Mouse (Mus musculus): ENCODE data around the gene Mex3a.

Gene Mex3a

DNA sequence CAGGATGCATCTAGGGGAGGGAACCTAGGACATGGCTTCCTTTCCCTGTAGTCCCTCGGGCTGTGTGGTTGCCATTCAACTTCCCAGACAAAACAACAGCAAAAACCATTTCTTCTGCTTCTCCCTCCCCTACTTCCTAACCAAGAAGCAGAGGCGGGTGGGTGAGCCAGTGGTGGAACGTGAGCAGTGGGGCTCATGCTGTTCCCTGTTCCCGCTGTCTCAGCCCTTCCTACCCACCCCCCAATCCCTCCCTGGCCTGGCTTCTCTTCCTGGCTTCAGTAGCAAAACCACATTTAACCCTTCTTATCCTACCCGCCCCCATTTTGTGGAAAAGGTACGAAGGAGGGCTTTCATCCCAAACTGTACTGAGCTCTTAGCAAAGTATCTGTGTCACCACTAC, 27.1 kb upstream of the Mex3a start:
- in situ Hi-C loops (cut with MboI) = no loop called here

DNA sequence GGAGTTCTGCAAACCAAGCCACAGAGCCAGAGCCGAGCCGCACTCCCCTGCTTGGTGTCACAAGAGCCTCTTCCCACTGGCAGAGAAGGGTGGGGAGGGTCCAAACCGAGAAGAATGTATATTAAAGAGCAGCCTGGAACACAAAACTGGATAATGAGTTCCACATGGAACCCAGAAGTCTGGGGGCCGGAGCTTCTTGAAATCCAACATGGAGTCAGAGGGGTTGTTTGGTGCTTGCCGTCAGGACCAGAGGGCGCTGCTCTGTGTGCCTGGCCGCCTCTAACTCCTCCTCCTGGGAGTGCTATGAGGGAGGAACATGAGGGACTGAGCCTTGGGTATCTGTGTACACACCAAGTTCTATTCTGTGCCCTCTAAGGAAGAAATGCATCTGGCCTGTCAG, 26.4 kb upstream of the Mex3a start:
- in situ Hi-C loops (cut with MboI) = no loop called here

DNA sequence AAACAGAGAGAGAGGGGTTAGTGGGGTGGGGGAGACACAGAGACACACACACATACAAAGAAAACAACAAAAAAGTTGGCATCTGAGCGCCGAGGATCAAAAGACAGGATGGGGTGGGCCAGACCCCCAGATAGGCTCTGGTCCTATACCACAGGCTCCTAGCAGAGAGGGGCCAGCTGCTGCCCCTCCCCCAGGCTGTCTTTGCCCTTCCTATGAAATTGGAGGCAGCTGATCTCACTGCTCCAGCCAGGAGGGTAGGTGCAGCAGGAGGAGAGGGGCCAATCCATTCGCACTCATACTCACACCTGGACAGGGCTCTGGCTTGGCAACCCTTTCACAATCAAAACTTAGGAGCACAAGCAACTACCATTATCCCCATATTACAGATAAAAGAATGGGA, 22.9 kb upstream of the Mex3a start:
- in situ Hi-C loops (cut with MboI) = no loop called here

- in situ Hi-C loops (cut with MboI) = no loop called here
Observed at GRCm38 (mm10) chr3:88509692-88510420, 22.3 kb upstream of the Mex3a start, which contains the start of gene Lmna. Lmna (minus strand) TSS chr3:88509956.

GRCm38 (mm10) chr3:88510421-88511289, 21.5 kb upstream of the Mex3a start:
- in situ Hi-C loops (cut with MboI) = no loop called here

GRCm38 (mm10) chr3:88511559-88511958, 20.6 kb upstream of the Mex3a start:
- in situ Hi-C loops (cut with MboI) = no loop called here

DNA sequence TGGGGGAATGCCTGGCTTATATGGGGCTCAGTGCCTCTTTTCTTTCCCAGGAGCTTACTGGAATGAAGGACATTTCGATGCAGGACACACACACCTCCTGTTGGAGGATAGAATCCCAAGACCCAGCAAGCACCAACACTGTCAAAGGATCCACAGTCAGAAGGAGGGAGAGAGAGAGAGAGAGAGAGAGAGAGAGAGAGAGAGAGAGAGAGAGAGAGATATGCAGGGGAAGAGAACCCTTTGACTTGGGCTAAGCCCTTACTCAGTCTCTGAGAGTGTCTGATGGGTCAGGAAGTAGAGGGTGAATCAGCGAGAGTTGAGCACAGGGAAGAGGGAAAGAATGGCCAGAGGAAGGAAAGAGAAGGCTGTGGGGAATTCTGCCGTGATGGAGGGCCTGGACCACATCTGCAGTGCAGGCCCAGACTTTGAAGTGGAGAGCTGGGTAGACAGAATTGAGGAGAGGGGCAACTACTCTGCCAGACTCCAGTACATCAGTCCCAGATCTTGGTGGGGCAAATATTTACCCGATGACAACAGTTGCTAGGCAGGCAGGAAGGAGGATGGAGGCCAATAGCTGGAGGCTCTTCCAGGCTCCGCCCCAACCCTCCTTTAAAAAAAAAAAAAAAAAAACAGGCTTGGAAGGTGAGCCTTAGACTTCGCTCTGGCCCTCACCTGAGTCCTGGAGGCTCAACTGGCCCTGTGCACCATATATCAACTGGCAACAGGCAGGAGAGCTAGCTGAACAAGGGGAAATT, 19.9 kb upstream of the Mex3a start:
- in situ Hi-C loops (cut with MboI) = no loop called here

DNA sequence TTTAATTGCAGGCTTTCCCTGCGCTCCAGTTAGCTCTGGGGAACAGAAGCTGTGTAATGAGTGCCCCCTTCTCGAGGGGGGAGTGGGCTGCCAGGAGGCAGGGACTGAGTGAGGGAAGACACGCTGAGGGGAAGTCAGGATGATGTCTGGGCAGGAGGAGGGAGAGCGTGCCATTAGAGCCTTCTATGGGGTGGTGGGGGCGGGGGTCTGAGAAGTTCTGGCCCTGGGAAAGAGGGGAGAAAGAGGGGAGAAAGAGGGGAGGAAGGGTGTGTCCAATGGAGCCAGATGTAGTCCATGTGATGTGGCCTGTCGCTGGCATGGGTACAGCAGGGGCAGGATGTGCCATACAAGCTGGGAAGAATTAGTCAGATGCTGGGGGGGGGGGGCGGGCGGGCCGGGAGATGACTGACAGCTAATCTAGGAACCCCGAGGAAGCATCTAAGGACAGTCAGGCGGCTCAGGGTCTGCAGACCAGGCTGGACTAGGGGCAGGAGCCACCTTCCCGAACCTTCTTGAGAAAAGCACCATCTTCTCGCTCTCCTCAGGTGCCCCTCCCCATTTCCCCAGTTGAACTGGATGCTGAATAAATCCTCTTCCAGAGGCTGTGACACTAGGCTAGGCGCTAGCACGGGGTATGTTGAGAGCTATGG, 19.2 kb upstream of the Mex3a start:
- in situ Hi-C loops (cut with MboI) = no loop called here

DNA sequence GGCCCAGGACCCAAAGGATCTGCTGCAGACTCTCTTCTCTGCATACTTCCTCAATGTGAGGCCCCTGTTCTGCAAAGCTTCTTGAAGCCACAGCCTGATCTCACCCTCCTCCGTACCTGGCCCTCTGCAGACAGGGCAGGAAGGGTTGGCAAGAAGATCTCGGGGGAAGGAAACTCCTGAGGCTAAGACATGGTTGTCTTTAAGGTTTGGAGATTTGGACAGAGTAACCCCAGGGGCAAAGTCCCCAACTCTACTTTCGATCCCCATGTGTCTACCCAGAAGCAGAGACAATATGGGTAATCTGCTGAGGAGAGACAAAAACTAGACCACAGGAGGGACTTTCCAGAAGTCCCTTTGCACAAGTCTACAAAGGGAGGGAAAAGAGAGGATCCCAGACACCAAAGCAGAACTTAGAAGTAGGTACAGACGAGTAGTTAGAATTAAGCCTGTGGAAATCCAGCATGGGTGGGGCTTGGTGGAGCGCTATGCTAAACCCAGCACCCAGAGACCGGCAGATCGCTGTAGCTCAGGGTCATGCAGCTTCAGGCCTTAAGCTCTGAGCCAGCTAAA, 18.6 kb upstream of the Mex3a start:
- in situ Hi-C loops (cut with MboI) = no loop called here

DNA sequence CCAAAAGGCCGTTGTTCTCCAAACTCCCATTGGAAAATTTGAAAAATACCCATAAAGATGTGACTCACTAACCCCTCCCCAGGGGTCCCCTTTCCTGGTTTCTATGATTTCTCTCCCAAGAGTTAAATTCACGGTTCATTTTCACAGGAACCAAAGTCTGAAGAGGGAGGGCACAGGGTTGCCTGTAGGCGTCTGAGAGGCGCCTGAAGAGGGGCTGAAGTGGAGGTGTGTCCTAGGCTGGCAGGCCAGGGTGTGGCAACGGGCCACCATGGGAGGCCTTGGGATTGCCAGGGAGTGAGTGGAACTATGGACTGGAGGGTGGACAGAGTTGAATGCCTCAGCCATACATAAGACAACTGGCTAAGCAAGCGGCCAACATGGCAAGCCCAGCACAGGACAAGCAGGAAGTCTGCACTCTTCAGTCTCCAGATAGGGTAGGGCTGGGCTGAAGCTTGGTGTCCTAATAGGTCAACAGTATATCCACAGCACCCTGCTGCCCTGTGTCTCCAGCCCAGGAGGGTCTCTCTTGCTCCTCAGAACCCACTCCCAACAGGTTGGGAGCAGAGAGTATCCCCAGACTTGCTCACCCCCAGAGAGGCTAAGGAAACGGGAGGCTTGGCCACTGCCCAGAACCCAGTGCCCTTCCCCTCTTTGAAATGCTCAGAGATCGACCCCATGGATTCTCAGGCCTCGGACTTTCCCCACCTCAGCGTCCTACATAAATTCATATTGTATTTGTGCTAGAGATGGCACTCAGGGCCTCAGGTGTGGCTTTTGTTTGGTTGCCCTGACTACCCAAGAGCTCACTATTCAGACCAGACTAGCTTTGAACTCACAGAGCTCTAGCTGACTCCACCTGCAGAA, 17.7 kb upstream of the Mex3a start:
- in situ Hi-C loops (cut with MboI) = no loop called here

DNA sequence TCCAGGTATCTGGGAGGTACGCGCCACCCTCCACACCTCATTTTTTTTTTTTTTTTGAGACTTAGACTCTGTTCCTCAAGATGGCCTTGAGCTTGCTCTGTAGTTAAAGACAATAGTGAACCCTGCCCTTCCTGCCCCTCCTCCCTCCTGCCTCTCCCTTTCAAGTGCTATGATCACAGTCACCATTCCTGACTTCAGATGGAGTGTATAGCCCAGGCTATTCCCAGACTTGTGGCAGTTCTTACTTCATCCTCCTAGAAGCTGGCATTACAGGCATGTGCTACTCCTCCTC, 17.2 kb upstream of the Mex3a start:
- in situ Hi-C loops (cut with MboI) = no loop called here

DNA sequence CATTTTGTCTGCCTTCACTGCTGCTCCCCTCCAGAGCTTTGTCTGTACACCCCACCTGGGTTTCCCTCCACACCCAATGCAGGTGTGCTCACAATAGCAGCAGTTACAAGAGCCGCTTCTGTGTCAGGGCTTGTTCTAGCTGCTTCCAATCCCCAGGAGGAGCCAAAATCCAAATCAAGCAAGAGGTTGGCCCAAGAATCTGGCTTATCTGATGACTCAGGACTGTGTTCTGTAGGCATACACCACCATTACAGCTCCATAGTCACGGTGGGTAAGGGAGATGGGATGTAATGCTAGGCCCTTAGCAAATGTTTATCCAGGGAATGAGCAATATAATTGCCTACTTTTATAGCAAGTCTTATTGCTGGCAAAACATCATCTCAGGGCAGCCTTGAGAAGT, 15.8 kb upstream of the Mex3a start:
- in situ Hi-C loops (cut with MboI) = no loop called here

GRCm38 (mm10) chr3:88518411-88518810, 13.8 kb upstream of the Mex3a start:
- in situ Hi-C loops (cut with MboI) = no loop called here

- in situ Hi-C loops (cut with MboI) = loop anchor here (5.0 kb wide), 1 partner anchor 38 kb away; no protein-coding TSS in a partner anchor
Observed at GRCm38 (mm10) chr3:88520078-88520477, 12.1 kb upstream of the Mex3a start.

- in situ Hi-C loops (cut with MboI) = loop anchor here (5.0 kb wide), 1 partner anchor 39 kb away; no protein-coding TSS in a partner anchor
Observed at GRCm38 (mm10) chr3:88521156-88521555, 11.0 kb upstream of the Mex3a start.

DNA sequence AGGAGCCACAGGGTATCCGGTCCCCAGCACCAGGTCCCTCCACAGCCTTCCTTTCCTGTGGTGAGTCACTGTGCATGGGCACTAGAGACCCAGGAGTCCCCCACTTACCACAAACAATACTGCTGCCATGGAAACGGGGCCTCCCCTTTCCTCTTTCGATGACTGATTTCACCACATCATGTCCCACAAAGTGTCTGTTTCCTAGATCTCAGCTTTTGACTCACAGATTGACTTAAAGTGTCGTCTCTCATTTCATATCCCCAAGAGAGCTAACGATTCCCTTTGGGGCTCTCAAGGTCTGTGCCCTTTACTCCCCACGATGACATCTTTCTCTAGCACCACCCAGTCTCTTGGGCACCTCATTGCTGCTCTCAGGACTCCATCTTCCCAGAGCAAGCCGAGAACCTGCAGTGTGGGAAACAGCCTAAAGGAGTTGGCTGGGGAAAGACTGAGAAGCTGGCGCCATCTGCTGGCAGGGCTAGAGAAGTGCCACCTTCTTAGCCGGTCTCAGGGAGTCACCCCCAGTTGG, 10.3 kb upstream of the Mex3a start:
- in situ Hi-C loops (cut with MboI) = loop anchor here (5.0 kb wide), 1 partner anchor 40 kb away; no protein-coding TSS in a partner anchor

DNA sequence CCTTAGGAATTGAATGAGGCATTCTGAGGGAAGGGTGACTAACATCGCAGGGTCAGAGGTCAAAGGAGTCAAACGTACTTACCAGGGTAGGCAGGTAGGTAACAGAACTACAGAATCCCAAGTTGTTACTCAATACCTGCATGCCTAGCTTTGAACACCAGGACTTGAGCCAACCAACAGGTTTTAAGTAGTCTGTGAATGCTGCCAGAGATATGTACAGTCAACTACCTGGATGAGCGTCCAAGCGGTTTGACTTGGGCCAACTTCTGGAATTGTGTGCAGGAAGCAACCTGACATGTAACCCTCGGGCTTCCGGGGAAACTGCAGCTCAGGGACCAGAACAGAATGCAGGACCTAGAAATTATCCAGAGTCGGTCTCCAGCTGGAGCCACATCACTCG, 9.2 kb upstream of the Mex3a start:
- in situ Hi-C loops (cut with MboI) = loop anchor here (5.0 kb wide), 1 partner anchor 41 kb away; no protein-coding TSS in a partner anchor

GRCm38 (mm10) chr3:88525021-88525420, 7.2 kb upstream of the Mex3a start:
- in situ Hi-C loops (cut with MboI) = no loop called here

DNA sequence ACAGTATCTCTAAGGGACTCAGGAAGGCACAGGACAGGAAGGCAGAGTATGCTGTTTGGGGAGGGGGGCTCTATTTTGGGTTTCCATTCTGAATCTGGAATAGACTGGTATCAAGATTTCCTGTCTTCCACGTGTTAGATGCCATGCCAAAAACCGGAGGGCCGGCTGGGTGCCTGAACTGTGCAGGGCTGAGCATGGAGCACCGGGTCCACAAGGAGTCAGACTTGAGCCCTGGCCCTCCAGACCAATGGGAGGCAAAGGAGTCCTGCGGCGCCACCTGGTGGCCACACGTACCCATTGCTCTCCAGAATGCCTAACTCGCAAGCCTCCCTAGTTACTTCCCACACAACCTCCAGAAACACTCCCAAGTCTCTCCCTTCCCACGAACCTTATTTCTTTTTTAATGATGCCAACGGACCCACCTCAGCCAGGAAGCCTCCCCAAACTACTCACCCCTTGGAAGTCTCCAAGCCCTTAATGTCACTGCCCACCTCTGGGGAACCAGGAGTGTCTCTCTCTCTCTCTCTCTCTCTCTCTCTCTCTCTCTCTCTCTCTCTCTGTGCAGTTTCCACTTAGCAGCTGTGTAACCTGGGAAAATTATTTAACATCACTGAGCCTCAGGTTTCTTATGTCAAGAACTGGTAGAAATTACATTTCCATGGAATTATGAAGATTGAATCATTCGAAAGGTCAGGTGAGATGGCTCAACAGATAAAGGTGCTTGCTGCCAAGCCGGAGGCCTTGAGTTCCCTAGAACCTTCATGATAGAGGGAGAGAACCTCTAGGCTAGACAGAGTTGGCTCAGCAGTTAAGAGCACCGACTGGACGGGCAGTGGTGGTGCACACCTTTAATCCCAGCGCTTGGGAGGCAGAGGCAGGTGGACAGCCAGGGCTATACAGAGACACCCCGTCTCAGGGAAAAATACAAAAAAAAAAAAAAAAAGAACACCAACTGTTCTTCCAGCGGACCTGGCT, 5.8 kb upstream of the Mex3a start:
- in situ Hi-C loops (cut with MboI) = no loop called here

All from mature B cell (primary cell).